ENCODE assay signal across 1 mouse cellular context in the genomic region with DNA sequence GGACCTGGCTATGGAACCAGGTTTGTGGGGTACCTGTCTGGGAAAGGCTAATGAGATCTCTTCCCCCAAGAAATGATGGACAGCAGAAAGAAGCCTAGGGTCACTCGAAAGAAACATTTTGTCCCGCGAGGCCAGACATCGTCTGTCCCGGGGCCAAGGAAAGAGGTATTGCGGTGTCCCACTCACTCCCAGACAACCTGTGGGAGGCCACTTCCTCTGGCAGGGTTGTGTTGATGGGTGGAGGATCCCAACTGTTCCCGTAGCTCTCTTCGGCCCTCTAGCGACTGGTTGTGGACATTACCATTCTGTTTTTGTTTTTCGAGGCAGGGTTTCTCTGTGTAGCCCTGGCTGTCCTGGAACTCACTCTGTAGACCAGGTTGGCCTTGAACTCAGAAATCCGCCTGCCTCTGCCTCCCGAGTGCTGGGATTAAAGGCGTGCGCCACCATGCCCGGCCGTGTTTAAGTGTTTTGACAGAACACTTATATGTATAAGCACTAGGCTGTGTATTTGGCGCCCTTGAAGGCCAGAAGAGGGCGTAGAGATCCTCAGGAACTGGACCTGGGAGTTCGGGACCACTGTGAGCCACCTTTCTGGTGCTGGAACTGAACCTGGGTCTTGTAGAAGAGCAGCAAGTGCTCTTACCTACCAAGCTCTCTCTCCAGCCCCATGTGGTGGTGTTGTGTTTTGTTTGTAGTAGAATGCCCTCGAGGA.
TF ChIP-seq lines count a peak whose summit lies in the region.

No protein-coding gene starts in this region.

TF ChIP-seq in myocyte, 11 proteins besides CTCF, POLR2A, EP300 and RAD21 (continued from another document):
- no peak for TF ChIP-seq MYOG (IDR thresholded peaks at IDR 0.05; ENCODE audit: control insufficient read depth in 1 of 3, insufficient read depth in 1 of 3, insufficient read length in 2 of 3, low read depth in 2 of 3)
- no peak for TF ChIP-seq E2F4 (IDR thresholded peaks at IDR 0.05; ENCODE audit: insufficient read depth)
- no peak for TF ChIP-seq TCF3 (IDR thresholded peaks at IDR 0.05; ENCODE audit: insufficient read length, low read depth)
TF ChIP-seq in myocyte: peak in this region for 0.
